Mouse (Mus musculus): ENCODE results near the gene Rps25.

DNA sequence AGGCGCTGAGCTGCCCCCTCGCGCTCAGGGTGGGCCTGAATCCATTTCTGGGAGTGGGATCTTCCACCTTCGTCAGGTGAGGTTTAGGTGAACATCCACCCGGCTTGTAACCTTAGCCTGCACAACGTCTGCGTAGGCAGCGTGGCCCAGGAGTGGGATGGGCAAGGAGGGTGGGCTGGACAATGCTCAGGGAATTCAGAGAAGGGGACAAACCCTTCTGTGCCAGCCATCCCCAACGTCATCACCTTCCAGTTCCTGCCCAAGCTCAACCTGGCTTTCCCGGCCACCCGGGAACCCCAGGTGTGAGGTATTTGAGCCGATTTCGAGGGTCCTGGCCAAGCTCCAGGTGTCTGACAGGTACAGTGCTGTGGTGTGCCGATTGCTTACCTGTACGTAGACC is 27.1 kb upstream of the Rps25 start:
- TF ChIP-seq CTCF (conservative IDR thresholded peaks at IDR 0.05; ENCODE audit: insufficient read depth, insufficient read length, low read depth, low read length) (no peak), POLR2A (IDR thresholded peaks at IDR 0.05; ENCODE audit: low read depth, low read length) (no peak)

Measured in kidney, adult 2 months (tissue).